Mouse (Mus musculus) regulatory T cell (primary cell): ENCODE data around the gene Casp2.

Experiments
- in situ Hi-C: fragments of 300-600 bp; cut with MboI, MseI; formaldehyde crosslinking; loops from one replicate; pipeline ENCODE4 v1.15.1; 2025; ENCODE audit warnings: high pct_unique_total_duplicates

The Casp2 gene

DNA sequence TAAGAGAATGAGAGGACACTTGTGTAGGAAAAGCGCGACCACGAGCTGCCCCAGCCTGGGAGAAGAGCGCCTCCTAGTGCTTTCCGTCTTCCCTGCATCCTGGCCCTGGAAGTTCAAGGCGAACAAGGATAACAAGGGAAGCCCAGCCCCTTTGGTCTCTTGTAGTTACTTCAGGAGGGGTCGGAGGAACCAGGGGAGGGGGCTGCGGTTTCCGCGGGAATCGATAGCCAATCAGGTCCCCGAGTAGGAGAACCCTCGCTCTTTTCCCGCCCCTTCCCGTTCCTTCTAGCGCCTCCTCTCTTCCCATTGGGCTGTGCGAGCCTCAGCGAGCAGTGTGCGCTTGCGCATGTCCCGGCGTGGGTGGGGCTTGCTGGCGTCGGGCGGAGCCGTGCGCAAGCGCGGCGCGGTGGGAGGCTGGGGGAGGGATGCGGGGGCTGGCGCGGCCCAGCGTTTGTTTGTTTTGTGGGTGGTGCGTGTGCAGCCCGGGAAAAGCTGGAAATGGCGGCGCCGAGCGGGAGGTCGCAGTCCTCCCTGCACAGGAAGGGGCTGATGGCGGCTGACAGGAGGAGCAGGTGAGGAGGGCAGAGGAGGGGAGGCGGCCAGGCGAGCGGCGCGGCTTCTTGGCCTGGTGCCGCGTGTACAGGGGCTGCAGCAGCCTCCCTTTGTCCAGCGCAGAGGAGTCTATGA is at the start of gene Casp2:
Gene Casp2 (plus strand): TSS at position 360 of the 687 bp plus-strand sequence.
- in situ Hi-C loops, result loop anchor here (5.0 to 10.0 kb wide), 2 partner anchors 93 to 660 kb away; partner anchors contain the start of gene Ephb6

DNA sequence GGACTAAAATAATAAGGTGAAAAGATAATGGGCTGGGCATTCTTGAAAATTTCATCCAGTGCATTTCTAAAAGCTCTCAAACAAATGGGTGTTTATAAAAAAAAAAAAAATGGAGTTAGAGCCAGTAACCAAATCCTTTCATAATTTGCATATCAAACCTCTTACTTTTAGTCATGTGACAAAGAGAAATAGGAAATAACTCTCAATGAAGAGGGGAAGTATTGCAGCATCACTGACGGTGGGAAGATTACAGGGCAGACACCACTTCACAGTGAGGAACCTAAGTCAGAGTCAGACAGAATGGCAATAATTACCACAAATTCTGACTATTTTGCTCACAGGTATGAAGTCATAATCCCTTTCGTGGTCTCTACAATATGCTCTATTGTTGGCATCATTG is 49.8 kb upstream of the Casp2 start, which contains the start of gene Tas2r144:
Gene Tas2r144 (plus strand): TSS at position 301 of the 400 bp plus-strand sequence.
- in situ Hi-C loops, result no loop called here

DNA sequence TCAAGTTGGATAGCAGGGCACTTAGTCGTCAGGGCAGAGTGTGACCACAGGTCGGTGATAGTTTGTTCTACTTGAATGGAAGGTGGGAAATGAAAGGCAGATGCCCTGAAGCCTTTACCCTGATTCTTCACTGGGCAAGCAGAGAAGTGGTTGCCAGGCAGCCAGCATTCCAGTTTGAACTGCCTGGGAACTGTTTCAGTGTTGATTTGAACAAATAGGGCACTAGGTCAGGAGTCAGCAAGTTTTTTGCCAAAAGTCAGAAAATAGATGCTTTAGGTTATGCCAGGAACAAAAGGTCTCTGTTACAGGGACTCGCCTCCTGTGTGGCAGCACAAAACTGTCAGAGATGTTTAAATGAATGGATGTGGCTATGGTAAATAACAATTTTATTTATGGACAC is 42.5 kb upstream of the Casp2 start:
- in situ Hi-C loops, result loop anchor here (5.0 kb wide), 1 partner anchor 365 kb away; no protein-coding TSS in a partner anchor

DNA sequence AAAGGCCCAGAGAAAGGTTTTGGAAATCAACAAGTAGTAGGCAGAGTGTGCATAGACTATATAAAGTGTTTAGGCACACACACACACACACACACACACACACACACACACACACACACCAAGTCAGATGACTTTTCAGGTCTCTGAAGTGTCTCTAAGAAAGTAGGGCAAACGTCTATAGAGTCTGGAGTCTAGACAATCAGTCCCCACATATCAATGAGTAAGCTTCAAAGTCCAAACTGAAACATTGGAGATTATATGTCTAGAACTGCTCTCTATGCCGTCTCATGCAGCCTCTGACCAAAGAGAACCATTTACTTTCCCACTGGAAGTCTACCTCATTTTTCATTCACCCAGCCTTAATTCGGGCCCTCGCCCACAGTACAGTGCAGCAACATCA is 39.7 kb upstream of the Casp2 start:
- in situ Hi-C loops, result no loop called here

DNA sequence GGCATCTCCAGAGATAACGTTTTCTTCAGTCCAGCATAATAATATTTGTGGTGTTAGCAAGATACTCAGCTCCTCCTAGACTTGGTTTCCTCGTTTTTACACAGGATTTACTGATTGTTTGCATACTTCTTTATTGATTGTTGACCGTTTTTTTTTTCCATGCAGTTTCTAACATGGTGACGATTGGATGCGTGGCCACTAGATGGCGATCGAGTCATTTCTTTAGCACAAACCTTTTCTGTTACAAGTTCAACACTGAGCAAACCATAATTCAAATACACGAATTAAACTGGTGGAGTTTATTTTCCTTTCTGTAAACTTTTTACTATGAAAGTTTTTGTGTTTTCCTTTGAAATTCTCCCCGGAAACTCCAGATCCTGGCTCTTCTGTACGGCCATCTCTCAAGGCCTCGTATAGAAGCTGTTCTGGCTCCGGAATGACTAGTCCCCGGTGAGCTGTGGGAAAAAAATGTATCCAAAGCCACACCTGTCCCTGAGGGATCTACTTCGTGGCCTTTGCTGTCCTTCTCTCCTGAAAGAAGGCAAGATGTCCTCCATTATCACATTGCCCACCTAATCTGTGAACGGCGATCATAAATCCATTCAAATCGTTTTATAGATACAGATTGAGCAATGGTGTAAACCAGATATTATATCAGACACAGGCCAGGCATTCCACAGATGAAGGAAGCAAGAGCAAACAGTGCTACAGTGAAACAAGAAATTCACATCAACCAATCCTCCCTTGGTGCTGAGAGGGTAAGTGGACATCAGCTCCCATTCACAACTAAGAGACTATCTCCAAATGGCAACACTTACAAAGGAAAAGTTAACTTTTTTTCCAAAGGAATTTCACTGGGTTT is 37.3 kb upstream of the Casp2 start:
- in situ Hi-C loops, result no loop called here

DNA sequence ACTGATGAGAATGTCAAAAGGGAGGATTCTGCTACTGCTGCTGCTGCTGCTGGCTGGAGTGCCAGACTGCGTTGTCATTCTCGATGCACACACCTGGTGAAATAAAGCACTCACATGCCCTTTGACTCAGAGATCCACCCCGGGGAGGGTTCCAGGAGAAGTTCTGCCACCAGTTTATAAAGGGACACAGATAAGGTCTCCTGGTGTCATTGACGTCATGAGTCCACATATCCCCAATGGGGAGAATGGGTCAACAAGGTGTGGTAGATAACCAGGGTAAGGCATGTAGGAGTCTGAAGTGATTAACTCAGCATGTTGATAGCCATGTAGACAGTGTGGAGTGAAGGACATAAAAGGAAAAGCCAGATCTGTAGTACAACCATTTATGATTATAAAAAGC is 35.2 kb upstream of the Casp2 start:
- in situ Hi-C loops, result loop anchor here (5.0 to 10.0 kb wide), 2 partner anchors 103 to 475 kb away; no protein-coding TSS in a partner anchor

DNA sequence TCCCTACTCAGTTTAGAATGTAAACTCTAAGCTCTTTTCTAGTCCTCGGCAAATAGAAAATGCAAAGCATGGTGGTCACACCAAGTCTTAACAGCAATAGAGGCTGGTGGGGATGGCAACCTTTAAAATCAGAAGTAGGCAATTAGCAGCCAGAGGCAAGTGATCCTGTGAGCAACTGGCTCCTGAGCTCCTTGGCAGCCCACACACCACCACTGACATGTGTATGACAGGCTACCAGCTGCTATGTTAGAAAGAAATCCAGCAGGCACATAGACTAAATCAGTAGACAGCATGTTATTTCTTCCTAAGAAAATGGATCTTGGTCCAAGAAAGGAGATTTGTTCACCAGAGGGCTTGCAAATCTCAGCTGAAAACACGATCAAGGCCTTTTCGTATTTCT is 33.6 kb upstream of the Casp2 start:
- in situ Hi-C loops, result loop anchor here (5.0 to 10.0 kb wide), 2 partner anchors 101 to 476 kb away; no protein-coding TSS in a partner anchor

DNA sequence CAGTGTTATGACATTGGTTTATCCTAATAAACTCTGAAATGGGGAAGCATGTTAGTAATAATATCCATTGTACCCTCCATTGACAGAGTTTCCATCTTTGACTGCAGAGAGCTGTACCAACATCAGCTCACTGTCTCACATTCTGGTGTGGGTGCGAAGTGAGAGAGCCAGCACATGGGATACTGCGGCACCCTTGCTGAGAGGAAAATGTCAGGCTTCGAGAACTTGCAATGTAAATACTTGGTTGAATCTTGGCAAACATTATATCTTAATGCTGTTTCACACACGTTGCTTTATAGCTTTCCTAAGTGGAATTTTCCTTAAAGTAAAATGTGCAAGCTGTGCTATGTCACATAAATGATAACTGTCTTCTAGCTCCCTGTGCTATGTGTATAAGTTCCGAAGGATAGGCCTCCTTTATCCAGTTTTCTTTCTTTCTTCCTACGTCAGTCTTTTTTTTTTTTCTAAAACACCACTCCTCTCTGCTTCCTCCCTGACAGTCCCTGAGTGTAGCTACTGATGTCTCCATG is 27.4 kb upstream of the Casp2 start:
- in situ Hi-C loops, result loop anchor here (10.0 kb wide), 1 partner anchor 483 kb away; no protein-coding TSS in a partner anchor

DNA sequence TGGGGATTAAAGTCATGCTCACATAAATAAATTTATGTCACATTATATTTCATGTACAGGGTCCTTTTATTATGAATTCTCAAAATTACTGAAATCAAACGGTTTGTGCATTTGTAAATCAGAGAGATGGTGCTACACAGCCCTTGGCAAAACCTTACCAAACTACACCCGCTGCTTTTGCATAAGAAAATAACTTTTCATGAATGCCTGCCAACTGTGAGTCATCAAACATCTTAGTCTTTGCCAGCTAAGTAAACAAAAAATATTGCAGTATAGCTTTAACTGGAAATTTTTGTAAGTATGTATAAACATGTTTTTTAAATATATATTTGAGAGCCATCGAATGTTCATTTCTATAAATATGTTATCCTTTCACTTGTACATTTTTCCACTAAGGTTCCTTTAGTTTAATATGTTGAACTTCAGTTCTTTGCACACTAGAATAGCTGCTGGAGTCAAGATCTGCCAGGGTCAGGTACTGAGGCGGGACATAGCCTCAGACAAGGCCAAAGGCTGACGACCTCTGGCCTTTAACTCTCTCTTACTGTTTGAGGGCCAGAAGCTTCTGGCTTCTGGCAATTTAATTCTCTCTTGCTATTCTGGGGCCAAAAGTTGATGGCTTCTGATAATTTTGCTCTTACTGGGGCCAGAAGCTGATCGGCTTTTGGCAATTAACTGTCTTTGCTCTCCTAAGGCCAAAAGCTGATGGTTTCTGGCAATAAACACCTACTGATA is 23.3 kb upstream of the Casp2 start:
- in situ Hi-C loops, result no loop called here

DNA sequence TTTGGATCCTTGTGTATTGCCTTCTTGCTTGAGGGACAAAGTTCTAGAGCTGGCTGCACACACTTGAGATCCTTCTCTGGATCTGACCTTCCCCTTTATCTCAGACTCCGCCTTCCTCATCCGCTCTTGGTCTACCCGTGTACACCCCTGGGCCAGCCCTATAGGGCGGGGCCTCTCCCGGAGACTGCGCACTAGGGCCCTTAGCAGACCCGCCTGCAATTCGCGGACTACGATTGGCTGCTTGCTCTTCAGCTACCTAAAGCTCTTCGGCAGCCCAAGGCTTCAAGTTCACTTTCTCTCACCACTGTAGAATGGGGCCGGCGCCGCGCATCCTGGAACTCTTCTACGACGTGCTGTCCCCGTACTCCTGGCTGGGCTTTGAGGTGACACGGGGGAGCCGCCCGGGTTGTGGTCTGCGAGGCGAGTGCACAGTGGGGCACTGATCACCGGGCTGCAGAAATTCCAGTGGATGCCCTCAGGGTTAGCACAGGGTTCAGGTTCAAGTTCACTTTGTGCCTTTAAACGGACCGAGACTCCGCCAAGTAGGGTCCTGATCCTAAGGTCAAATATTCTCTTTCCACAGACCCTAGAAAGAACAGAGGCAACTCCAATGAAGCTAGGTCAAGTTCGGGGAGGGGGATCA is 19.0 kb upstream of the Casp2 start, which contains the start of gene Gstk1:
Gene Gstk1 (plus strand): TSS at position 225 of the 643 bp plus-strand sequence.
- in situ Hi-C loops, result no loop called here

DNA sequence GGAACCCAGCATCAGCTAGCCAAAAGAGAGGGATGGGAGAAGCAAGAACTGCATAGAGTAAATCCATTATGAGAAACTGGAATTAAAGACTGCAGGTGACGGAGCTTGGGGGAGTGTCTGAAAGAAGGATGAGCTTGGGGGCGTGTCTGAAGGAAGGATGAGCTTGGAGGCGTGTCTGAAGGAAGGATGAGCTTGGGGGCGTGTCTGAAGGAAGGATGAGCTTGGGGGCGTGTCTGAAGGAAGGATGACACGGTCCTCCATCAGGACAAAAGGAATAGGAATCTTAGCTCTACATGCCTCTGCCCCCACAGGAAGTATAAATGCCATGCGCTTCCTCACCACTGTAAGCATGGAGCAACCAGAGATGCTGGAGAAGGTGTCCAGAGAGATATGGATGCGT is 17.6 kb upstream of the Casp2 start:
- in situ Hi-C loops, result no loop called here

DNA sequence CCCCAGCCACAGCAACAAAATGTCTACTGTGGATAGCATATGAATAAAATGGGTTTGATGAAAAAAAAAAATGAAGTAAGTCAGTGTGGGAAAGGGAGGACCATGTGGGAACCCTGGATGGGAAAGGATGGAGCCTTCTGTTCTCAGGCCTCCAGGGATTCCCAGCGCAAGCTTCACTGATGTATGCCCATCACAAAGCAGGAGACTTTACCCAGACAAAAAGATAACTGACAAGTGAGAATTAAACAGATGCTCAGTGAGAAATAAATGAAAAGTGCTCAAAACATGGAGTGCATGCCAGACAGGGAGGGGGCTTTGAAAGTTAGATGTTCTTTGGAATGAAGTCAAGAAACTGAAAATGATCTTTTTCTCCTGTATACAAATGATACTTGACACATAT is 16.8 kb upstream of the Casp2 start:
- in situ Hi-C loops, result no loop called here

DNA sequence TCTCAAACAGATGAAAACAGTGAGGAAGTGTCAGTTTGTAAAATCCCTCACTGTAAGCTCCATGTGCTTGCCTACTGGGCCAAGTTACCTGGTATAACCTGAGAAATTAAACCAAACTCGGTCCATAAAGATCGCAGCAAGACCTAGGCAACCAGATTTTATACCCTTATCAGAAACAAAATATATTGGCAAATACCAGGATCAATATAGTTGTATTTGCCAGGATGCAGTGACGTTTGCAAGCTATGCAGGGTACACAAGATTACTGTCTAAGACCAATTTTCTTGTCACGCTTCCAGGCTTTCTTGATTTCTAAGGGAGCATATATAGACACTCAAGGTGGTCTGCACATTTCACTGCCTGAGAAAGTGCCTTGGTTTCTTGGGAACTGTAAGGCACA is 13.0 kb upstream of the Casp2 start:
- in situ Hi-C loops, result loop anchor here (10.0 kb wide), 1 partner anchor 1137 kb away; no protein-coding TSS in a partner anchor

DNA sequence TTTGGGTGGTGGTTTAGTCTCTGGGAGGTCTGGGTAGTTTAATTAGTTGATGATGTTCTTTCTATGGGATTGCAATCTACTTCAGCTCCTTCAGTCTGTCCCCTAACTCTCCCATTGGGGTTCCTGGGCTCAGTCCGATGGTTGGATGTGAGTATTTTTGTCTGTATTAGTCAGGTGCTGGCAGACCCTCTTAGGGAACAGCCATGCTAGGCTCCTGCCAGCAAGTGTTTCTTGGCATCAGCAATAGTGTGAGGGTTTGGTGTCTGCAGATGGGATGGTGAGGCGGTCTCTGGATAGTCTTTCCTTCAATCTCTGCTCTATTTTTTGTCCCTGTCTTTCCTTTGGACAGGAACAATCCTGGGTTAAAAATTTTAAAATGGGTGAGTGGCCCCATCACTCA is 11.7 kb upstream of the Casp2 start:
- in situ Hi-C loops, result loop anchor here (10.0 kb wide), 1 partner anchor 1138 kb away; no protein-coding TSS in a partner anchor

DNA sequence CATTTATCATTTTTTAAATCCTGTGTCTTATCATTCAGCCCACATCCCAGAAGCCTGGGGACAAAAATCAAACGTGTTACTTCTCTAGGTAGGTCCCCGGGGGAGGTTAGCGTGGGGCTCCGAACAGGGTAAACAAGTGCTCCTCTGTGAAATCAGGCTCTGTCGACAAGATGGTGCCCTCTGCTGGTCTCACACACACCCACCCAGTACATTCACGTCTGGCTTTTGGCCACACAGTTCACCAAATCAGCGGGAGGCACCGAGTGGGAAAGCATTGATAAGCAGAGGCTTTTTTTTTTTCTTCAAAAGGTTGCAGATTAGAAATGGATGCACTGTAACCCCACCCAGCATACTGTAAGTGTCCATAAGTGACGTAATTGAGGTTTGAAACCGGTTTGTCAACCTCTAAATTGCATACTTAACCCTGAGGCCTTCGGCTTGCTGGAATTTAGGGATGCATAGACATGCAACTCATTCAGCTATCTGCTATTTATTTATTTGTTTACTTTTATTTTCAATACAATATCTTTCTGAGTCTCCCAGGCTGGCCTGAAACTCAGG is 7.4 kb upstream of the Casp2 start:
- in situ Hi-C loops, result loop anchor here (10.0 kb wide), 1 partner anchor 1143 kb away; no protein-coding TSS in a partner anchor

DNA sequence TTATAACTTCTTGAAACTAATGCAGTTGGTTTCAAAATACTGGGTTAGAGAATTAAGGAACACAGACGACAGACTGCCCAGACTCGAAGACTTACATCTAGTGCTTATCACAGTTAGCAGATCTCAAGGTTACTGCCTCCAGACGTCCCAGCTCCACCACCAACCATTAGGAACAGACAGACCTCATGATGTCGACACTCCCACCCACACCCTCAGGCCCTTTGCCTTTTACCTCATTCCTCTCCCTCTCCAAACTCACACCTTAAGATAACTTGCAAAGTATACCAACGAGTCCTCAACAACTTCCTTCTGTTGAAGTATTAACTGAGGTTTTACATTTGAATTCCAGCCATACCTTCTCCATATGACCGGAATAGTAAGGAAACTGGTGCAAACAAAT is 4.4 kb upstream of the Casp2 start:
- in situ Hi-C loops, result loop anchor here (10.0 kb wide), 1 partner anchor 656 kb away; the partner anchor contains the start of gene Ephb6

DNA sequence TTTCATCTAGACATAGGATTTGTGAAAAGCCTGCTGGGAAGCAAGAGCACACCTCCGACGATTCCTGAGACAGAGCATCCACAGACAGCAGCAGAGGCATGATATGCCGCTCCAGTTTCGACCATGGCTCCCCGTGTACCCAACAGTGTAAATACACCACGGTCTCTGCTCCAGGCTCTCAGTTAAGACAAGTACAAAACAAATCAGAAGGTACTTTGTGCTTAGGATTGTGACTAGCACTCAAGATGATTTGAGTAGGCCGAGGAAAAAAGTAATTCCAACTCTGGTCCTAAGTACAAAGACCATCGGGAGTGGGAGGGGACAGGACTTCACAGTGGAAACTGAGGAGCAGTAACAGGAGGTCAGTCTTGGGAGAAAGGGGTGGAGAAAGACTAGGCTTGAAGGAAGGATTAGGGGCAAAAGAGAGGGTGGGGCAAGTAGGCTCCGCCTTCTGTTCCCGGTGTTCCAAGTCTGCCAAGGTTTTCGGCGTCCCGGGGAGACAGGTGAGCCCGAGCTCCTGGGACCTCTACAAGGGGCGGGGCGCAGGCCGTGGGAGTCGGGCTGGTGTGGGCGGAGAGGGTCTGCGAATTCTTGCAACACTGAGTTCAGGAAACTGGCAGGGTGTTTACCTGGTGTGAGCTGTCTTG is 3.1 kb upstream of the Casp2 start, which contains the start of gene Tmem139:
Gene Tmem139 (plus strand): TSS at position 447 of the 647 bp plus-strand sequence.
- in situ Hi-C loops, result loop anchor here (10.0 kb wide), 1 partner anchor 657 kb away; the partner anchor contains the start of gene Ephb6

DNA sequence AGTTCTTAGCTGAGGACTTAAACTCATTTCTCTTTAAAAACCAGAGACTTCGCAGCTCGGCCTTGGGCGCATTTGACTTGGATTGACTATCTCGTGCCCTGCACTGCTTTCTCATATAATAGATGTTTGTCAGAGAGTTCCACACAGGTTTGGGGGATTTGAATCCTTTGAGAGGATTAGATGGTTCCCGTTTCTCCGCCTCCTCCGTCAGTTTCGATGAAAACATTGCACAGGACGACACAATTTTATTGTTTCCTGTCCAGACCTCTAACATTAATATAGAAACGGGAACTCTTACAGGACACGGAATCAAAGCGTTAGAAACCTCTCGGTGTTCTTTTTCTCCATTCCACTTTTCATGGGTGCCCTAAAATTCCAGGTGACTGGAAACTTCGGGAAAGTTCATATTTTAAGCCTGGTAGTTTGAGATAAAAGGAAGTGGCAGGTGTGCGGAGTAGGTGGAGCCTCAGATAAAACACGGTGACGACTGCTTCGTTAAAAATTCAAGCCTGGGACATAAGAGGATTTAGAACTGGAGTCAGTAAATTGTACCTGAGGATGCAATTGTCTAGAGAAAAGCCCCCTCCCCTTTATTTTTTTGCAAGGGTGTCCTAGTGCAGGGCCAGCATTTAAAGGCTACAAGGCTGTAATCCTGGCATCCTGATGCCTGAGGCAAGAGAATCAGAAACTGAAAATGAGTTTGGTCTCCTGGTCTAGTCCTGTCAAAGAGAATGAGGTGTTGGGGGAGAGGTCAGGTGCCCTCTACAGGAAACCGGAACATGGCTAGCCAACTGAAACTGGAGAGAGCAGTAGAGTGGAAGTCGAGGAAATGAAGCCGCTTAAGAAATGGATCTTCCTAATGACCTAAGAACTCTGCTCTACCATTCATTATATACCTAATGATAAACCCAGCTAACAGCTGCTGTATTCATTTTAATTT is 876 bp downstream of the Casp2 start:
- in situ Hi-C loops, result loop anchor here (5.0 to 10.0 kb wide), 2 partner anchors 92 to 661 kb away; partner anchors contain the start of gene Ephb6
